In genomic region chr2:172862850-172863468, GRCm38 (mm10) we compare ENCODE assay signal across 9 mouse cellular contexts.
DNase-seq lines count a peak whose midpoint lies in the region; ATAC-seq and TF ChIP-seq lines count a peak whose summit lies in the region.
"Had no signal": no experiment of that assay in that cellular context is flagged by ENCODE, and none has a peak within 500 bp of the region (broad histone marks: within the 10 kb centered on the region; RNA-seq: fewer than 3 reads in every experiment).

No protein-coding gene starts in this region.

- 37% methylated on average over 29 of the region's 29 CpGs for WGBS in hindbrain, embryonic 15.5 days
- 10% methylated on average over 29 of the region's 29 CpGs for WGBS in stomach, postnatal 0 days

- H3K4me2 ChIP-seq in hindbrain, embryonic 15.5 days: peak overlapping the region; percentile 40
- H3K4me2 ChIP-seq in stomach, postnatal 0 days (replicated peaks; ENCODE audit: low read depth): peak overlapping the region; percentile 49
- H3K4me2 ChIP-seq: liver, embryonic 15.5 days had no signal

- no peaks in the 10 kb centered on the region for H3K36me3 ChIP-seq in hindbrain, embryonic 15.5 days
- no peaks in the 10 kb centered on the region for H3K36me3 ChIP-seq in stomach, postnatal 0 days (ENCODE audit: control insufficient read depth, insufficient read depth, low read length)
- H3K36me3 ChIP-seq: liver, embryonic 15.5 days had no signal

- no peaks in the 10 kb centered on the region for H3K27me3 ChIP-seq in hindbrain, embryonic 15.5 days
- no peaks in the 10 kb centered on the region; the same call in 1 of the 2 replicates for H3K27me3 ChIP-seq in stomach, postnatal 0 days (ENCODE audit: control insufficient read depth, insufficient read depth, low read length)

- peak overlapping the region; percentile 7; the same call in 1 of the 2 replicates for H3K4me3 ChIP-seq in hindbrain, embryonic 15.5 days
- 0 out of 2 replicates have a peak overlapping the region, but pooled peaks have one; percentile 4 for H3K4me3 ChIP-seq in left cerebral cortex, adult 2 months
- H3K4me3 ChIP-seq in stomach, postnatal 0 days (ENCODE audit: low read depth, low read length): peak overlapping the region; percentile 8; the same call in 1 of the 2 replicates
- H3K4me3 ChIP-seq: liver, embryonic 15.5 days had no signal

- peak; percentile 54 for DNase-seq in layer of hippocampus, adult 11-12 months (ENCODE audit: low spot score)
- no peak for DNase-seq in layer of hippocampus, adult 9-10 months (ENCODE audit: low spot score)
- peak; percentile 68 to 72 for DNase-seq in frontal cortex, postnatal 10 days (ENCODE audit: low spot score in 2 of 2)
- peak; percentile 63 to 78 for DNase-seq in left cerebral cortex, adult 2 months (ENCODE audit: extremely low spot score in 1 of 2, low spot score in 2 of 2)
- DNase-seq in lung, postnatal 4 days: peak; percentile 70 to 75
- peak; percentile 82 for DNase-seq in stomach, postnatal 0 days (ENCODE audit: low spot score)

- no peak for TF ChIP-seq CTCF in left cerebral cortex, adult 2 months (IDR thresholded peaks at IDR 0.05)
- TF ChIP-seq CTCF in stomach, postnatal 0 days (IDR thresholded peaks at IDR 0.05; ENCODE audit: low read depth): peak; percentile 26; the same call in 1 of the 2 replicates

- no peak overlapping the region for H3K27ac ChIP-seq in hindbrain, embryonic 15.5 days (replicated peaks)
- H3K27ac ChIP-seq in left cerebral cortex, adult 2 months: peak overlapping the region; percentile 42
- H3K27ac ChIP-seq in stomach, postnatal 0 days (replicated peaks): 0 out of 2 replicates have a peak overlapping the region, but pooled peaks have one; percentile 49
- H3K27ac ChIP-seq: liver, embryonic 15.5 days had no signal

- ATAC-seq in hindbrain, embryonic 15.5 days (ENCODE audit: low FRiP score, low read depth): peak; percentile 55; the same call in 1 of the 2 replicates
- ATAC-seq in stomach, postnatal 0 days (ENCODE audit: low FRiP score, low TSS enrichment): peak; percentile 76
- ATAC-seq in activated CD4-positive, CD25-positive, alpha-beta regulatory T cell, adult 4 months: no peak

- no peaks in the 10 kb centered on the region for H3K9me3 ChIP-seq in hindbrain, embryonic 15.5 days
- H3K9me3 ChIP-seq in stomach, postnatal 0 days (ENCODE audit: control insufficient read depth, low read length): no peaks in the 10 kb centered on the region
- H3K9me3 ChIP-seq: liver, embryonic 15.5 days had no signal

- intact Hi-C loops in left cerebral cortex, adult 2 months (cut with DNase I): no loop called here

- H3K9ac ChIP-seq in hindbrain, embryonic 15.5 days: peak overlapping the region; percentile 2; the same call in 1 of the 2 replicates
- H3K9ac ChIP-seq in stomach, postnatal 0 days (ENCODE audit: low read length): no peak overlapping the region
- H3K9ac ChIP-seq: liver, embryonic 15.5 days had no signal

- no peak for TF ChIP-seq EP300 in stomach, postnatal 0 days (optimal IDR thresholded peaks at IDR 0.05)

- peaks cover 12% of the 10 kb centered on the region for H3K4me1 ChIP-seq in hindbrain, embryonic 15.5 days (replicated peaks)
- H3K4me1 ChIP-seq in stomach, postnatal 0 days (replicated peaks; ENCODE audit: control insufficient read depth, insufficient read depth): peaks cover 5% of the 10 kb centered on the region; the same call in 1 of the 2 replicates
- H3K4me1 ChIP-seq: liver, embryonic 15.5 days had no signal
